Mouse (Mus musculus) spleen, postnatal 36 days (tissue): ENCODE measurements around the gene Hoxc5.

Source experiments
- DNase-seq, 2 experiments: peaks; one replicate each; pipeline ENCODE4 v3.0.0; 2022; ENCODE audit warnings: low spot score in 2 of 2, mixed read lengths in 1 of 2

The Hoxc5 gene

GRCm38 (mm10) chr15:102967312-102967510 is at the start of gene Hoxc5:
Hoxc5 (plus strand) TSS chr15:102967443.
- no peak for DNase-seq

DNA sequence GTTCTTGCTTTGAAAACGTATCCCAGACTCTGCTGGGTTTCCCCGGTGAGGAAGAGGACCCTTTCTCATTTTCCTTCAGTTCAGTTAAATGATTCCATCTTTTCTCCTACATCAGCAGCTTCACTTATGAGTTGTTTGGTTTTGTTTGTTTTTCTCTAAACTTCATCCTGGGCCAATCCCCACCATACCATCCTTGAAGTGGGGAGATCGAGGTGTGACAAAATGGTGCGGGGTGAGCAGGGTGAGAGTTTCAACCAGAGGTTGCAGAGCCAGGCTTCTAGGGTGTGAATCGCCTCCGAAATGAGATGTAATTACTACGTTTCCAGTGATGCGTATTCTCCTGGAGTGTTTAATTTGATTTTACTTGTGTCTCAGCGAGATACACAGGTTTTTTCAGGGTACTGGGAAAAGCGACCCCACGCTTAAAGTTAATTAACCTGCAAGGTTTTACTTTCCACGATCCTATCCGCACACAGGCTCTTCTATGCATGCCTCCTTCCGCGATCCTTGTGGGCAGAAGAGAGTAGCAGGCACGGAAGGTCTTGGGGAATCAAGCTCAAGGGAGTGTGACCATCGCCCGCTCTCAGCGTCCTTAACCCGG is 49.2 kb upstream of the Hoxc5 start:
- DNase-seq = no peak

GRCm38 (mm10) chr15:102918611-102919265 is 48.5 kb upstream of the Hoxc5 start:
- DNase-seq = no peak

DNA sequence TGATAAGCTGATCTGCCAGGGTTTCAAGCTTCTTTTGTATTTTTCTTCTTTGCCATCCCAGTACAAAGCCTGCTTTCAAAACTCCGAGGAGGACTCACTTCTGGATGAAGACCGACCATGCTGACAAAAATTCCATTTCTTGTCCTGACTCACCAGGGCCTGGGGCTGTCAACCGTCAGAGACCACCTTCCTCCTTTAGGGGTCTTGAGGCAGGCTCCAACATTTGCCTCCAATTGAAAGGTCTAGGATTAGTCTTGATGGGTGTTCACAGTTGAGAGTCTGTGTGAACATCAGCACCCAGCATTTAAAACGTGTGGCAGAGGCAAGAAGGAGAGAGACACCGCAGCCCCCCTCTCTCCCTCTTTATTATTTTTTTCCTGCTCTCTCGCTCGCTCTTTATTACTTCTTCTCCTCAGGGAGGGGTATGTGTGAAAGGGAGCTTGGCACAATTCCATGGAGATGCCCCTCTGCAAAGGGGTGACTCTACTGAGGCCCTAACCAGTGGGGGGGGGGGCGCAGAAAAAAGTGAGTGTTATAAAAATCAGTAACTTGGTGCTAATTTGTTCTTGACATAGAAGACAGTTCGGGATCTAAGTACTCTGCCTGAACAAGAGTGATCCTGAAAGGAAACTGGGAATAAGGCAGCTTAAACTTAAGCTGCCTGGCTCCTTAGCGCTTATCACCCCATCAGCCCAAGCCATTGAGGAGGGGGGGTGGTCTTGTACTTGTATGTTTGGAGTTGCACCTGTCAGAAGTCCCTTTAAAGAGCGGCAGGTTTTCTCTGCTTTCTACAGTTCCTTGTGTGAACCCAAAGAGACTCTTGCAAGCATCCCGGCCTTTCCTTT is 47.7 kb upstream of the Hoxc5 start:
- no peak for DNase-seq

- no peak for DNase-seq
These were observed 46.6 kb upstream of the Hoxc5 start for GRCm38 (mm10) chr15:102920619-102921018.

GRCm38 (mm10) chr15:102921053-102922011 is 45.9 kb upstream of the Hoxc5 start, which contains the start of gene Hoxc13:
Hoxc13 (plus strand) TSS chr15:102921103.
- no peak for DNase-seq

DNA sequence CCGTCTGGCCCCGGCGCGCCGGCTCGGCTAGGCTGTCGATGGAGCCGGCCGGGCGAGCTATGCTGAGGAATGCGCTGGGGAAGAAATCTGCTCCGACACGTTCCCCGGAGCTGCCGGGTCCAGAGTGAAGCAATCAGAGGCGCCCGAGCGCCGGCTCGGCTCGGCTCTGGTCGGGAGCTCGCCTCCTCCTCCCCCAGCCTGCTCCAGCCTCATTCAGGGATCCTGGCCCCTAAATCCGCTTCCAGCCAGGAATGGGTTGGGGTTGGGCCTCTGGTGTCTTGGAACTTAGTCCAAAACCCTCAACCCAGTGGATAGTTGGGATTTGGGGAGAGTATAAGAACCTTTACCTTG is 45.3 kb upstream of the Hoxc5 start:
- no peak for DNase-seq

GRCm38 (mm10) chr15:102922636-102923500 is 44.4 kb upstream of the Hoxc5 start:
- no peak for DNase-seq

GRCm38 (mm10) chr15:102927032-102927645 is 40.1 kb upstream of the Hoxc5 start:
- no peak for DNase-seq

DNA sequence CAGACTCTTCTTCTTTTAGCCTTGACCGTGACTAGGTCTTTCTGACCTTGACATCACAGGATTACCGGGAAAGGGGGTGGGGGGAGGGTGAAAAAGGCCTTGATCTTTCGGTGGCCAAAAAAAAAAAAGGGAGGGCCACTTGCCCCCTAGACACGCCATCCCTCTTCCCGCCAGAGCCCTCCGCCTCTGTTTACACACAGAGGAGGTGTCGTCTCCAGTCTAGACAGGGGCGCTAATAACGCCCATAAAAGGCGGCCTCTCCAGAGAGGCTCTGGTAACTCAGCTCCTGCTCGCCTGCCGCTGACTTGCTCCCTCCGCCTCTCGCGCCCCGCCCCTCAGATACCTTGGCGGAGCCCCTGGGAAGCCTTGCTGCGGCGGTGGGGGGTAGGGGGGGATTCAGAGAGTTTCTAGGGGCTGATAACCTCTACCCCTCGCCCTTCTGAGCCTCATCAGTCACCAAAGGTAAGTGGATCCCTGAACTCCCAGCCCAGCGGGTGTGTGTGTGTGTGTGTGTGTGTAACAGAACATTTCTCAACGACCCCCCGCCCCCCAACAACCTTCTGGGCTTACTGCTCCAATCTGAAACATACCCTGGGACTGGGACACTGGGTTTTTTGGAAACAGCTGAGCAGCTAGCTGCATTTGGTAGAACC is 35.4 kb upstream of the Hoxc5 start:
- no peak for DNase-seq

DNA sequence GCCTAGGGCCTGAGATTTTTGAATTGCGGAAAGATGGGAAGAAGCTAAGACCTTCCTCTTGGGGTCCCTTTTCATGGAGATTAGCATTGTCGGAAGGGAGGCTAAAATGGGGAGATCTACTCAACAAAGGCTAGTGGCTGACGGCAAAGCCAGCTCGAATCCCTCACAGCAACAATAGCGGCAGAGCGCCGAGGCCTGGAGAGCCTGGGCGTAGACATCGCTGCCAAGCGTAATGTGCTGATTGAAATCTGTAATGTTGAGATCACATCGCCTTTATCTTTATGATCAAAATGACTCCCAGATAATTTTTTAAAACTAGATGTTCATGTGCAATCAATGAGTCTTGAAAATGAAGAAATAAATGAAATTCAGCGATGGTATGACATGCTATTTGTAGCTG is 32.8 kb upstream of the Hoxc5 start:
- no peak for DNase-seq

DNA sequence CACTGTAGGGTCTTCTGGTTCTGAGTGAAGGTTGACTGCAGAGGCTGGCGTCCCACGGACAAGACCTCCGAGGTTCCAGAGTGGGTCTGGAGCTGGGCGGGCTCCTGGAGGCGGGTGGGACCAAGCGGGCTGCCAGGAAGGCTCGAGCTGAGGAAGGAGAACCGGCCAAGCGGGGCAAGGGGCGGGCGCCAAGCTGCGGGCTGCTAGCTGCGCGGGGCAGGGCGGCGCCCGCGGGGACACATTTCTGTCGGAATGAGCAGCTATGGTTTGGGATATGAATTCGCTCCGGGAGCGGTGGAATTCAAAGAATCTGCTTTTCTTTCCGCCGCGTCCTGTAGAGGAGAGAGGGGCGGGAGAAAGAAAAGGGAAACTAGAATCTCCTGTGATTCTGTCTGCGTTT is 32.3 kb upstream of the Hoxc5 start:
- no peak for DNase-seq

DNA sequence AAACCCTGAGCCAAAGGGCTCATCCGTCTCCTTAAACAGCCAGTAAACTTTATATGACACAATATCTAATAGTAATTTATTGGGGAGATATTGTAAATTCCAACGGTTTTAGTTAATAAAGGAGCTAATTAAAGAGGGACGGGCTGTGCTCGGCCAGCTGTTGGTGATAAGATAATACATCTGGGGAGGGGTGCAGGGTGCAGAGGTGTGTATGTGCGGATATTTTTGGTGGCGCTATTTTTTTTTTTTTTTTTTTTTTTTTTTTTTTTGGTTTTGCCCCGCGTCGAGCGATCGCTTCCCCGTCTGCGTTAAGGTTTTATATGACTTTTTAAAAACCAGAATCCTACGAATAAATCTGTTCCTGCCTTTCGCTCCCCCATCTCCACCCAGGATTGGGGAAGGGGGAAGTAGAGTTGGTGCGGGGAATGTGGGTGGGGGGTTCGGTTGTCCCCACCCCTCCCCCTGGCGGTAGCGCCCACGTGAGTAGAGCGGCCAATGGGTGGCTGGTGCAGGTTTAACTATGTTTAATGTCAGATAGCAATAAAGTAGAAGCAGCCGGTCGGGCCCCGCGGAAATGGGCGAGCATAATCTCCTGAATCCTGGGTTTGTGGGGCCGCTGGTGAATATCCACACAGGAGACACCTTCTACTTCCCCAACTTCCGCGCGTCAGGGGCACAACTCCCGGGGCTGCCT is 30.8 kb upstream of the Hoxc5 start, which contains the start of gene Hoxc12:
Hoxc12 (plus strand) TSS at position 479 of the 694 bp plus-strand sequence.
- no peak for DNase-seq

DNA sequence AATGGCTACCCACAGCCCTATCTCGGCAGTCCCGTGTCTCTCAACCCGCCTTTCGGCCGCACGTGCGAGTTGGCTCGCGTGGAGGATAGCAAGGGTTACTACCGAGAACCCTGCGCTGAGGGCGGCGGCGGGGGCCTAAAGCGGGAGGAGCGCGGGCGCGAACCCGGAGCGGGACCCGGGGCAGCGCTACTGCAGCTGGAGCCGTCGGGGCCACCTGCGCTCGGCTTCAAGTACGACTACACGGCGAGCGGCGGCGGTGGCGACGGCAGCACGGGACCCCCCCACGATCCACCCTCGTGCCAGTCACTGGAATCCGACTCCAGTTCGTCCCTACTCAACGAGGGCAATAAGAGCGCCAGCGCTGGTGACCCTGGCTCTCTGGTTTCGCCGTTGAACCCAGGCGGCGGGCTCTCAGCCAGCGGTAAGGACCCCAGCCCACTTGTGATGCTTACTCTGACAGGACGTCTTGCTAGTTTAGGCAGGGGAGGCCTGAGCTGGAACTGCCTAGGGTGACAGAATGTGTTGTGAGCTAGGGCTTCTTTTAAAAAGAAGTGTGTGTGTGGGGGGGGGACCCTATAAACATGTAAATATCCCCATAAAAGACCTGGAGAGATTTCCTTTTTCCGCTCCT is 30.1 kb upstream of the Hoxc5 start:
- no peak for DNase-seq

DNA sequence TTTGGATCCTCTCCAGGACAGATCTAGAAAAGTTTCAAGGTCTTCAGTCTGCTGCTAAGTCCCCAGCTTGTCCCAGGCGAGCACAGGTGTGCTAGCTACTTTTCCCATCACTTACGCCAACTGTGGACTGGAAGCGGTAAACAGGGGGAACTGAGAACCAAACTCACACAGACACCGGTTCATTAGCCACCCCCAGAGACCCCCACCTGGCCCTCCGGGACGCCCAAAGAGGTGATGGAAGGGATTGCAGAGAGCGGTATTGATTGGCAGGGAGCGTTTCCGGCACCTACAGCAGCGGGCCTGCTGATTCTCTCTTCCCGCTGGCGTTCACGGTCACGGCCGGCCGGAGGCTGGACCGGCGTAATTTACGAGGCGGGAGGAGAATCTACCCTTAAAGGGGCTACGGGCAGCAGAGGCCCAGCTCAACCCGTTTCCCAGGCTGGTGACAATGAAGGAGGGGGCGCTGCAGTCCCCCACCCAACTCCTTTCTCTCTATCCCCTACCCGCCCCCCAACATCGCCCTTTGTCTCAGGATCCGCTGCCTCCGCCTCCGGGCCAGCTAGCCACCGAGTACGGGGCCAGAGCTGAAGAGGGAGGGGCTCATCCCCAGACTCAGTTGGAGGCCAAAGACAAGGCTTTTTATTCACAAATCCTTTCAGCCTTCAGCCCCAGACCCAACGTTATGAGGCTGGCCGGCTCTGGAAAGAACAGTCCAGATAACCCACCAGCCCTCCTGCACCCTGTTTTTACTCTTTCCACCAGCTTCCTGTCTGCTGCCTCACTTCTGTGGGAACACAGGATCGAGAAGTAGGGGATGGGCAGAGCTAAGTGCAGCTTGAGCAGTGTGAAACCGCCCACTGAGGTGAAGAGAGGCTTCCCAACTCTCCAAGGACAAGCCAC is 27.7 kb upstream of the Hoxc5 start:
- DNase-seq = no peak

DNA sequence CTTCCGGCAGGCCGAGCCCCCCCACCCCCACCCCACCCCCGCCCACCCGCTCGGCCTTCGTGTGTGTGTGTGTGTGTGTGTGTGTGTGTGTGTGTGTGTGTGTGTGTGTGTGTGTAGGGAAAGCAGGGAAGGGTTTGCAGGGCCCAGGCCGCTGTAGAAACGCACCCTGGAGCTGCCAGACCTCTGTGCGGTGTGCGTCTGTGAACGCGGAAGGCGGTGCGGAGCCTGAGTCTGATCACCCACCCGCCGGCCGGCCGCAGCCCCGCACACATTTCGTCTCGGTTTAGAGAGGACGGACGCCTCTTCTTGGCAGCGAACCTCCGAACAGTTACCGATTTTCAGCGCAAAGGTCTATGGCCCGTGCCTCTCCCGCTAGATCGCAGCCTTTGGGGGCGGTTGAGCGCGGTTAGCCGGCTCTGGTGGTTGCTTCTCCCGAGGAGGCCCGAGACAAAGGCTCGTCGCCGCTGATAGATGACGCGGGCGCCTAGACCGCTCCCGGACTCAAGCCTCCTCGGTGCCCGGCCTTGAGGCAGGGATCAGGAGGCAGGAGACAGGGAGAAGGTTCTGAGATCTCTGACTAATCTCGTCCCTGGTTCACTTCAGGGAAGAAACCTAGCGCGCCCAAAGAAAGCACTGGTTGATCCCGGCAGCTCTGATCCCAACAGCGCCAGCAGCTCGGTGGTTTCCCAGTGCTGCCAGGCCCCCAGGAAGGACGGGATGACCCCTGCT is 24.3 kb upstream of the Hoxc5 start:
- DNase-seq = no peak

DNA sequence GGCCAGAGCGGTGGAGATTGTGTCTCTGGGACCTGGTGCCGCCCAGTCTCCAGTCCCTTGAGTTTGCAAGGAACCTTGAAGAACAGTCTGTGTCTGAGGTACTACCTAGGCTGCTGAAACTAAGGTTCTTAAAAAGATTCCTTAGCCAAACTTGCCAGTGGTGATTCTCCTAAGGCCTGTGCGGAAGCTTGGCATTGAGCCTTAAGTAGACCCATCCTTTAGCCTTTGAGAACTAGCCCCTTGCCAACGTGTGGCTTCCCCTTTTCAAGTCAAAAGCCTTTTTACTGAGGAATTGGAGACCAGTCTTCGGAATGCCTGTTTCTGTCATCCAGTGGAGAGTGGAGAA is 23.8 kb upstream of the Hoxc5 start:
- DNase-seq = no peak
